Mouse (Mus musculus) bone marrow macrophage, adult 2 months (primary cell): ENCODE results near the gene Efna3.
A peak's percentile ranks its signal among the peaks of the same experiment; 100 is the strongest.

Source experiments
- CTCF ChIP-seq: IDR thresholded peaks from 2 replicates; pipeline ENCODE4 v1.5.1; 2012; ENCODE audit warnings: low read depth, mild to moderate bottlenecking, low read length, moderate library complexity
- POLR2A ChIP-seq: IDR thresholded peaks from 2 replicates; pipeline ENCODE4 v1.6.1; 2012; ENCODE audit warnings: mild to moderate bottlenecking, low read depth, low read length, borderline replicate concordance

GRCm38 (mm10) chr3:89316833-89317232, 5.9 kb downstream of the Efna3 start:
- TF ChIP-seq CTCF (peak; percentile 66), POLR2A (no peak)
